In genomic region chr12:112856338-112856737, GRCm38 (mm10) we compare ENCODE assay signal across 28 mouse cellular contexts. TPM values are rescaled to one million over a fixed set of nuclear protein-coding genes. Genes with fewer than 3 reads are reported as not detected.
DNase-seq lines count a peak whose midpoint lies in the region; ATAC-seq and TF ChIP-seq lines count a peak whose summit lies in the region.
"Had no signal": no experiment of that assay in that cellular context is flagged by ENCODE, and none has a peak within 500 bp of the region (broad histone marks: within the 10 kb centered on the region; RNA-seq: fewer than 3 reads in every experiment).

No protein-coding gene starts in this region.

- H3K9ac ChIP-seq in kidney, postnatal 0 days (ENCODE audit: low read depth, low read length), result no peak overlapping the region
- H3K9ac ChIP-seq in stomach, postnatal 0 days (ENCODE audit: low read length), result no peak overlapping the region
- H3K9ac ChIP-seq: embryonic facial prominence, embryonic 13.5 days; forebrain, embryonic 12.5 days; heart, embryonic 15.5 days; hindbrain, embryonic 15.5 days; midbrain, embryonic 12.5 days; neural tube, embryonic 12.5 days had no signal

- ATAC-seq in kidney, postnatal 0 days (replicated peaks; ENCODE audit: low FRiP score, low read depth), result no peak
- ATAC-seq in stomach, postnatal 0 days (ENCODE audit: low FRiP score, low TSS enrichment), result no peak
- ATAC-seq: activated CD4-positive, CD25-positive, alpha-beta regulatory T cell, adult 4 months had no signal

- H3K27me3 ChIP-seq in kidney, postnatal 0 days (ENCODE audit: insufficient read depth, low read length), result no peaks in the 10 kb centered on the region
- no peaks in the 10 kb centered on the region for H3K27me3 ChIP-seq in spleen, adult 2 months (ENCODE audit: control insufficient read depth, insufficient read depth, low read length)
- no peaks in the 10 kb centered on the region for H3K27me3 ChIP-seq in stomach, postnatal 0 days (ENCODE audit: control insufficient read depth, insufficient read depth, low read length)
- H3K27me3 ChIP-seq: embryonic facial prominence, embryonic 13.5 days; forebrain, embryonic 12.5 days; hindbrain, embryonic 15.5 days; midbrain, embryonic 12.5 days; neural tube, embryonic 12.5 days had no signal

- no peak overlapping the region for H3K4me2 ChIP-seq in kidney, postnatal 0 days (ENCODE audit: low read length)
- H3K4me2 ChIP-seq in stomach, postnatal 0 days (replicated peaks; ENCODE audit: low read depth), result no peak overlapping the region
- H3K4me2 ChIP-seq: embryonic facial prominence, embryonic 13.5 days; forebrain, embryonic 12.5 days; heart, embryonic 15.5 days; hindbrain, embryonic 15.5 days; midbrain, embryonic 12.5 days; neural tube, embryonic 12.5 days had no signal

- H3K4me3 ChIP-seq in kidney, postnatal 0 days (replicated peaks; ENCODE audit: low read depth, low read length), result no peak overlapping the region
- H3K4me3 ChIP-seq in spleen, adult 2 months (ENCODE audit: extremely low read depth, insufficient read depth, insufficient read length), result no peak overlapping the region
- H3K4me3 ChIP-seq in stomach, postnatal 0 days (ENCODE audit: low read depth, low read length), result no peak overlapping the region
- H3K4me3 ChIP-seq: embryonic facial prominence, embryonic 13.5 days; erythroblast, embryonic 14.5 days; forebrain, embryonic 12.5 days; gastrocnemius, adult 2 months; heart, embryonic 15.5 days; hindbrain, embryonic 15.5 days; midbrain, embryonic 12.5 days; neural tube, embryonic 12.5 days had no signal

- no peaks in the 10 kb centered on the region for H3K36me3 ChIP-seq in kidney, postnatal 0 days (ENCODE audit: insufficient read depth, low read length)
- peaks cover 20% of the 10 kb centered on the region for H3K36me3 ChIP-seq in spleen, adult 2 months (ENCODE audit: control insufficient read depth, insufficient read depth, low read length)
- H3K36me3 ChIP-seq in stomach, postnatal 0 days (ENCODE audit: control insufficient read depth, insufficient read depth, low read length), result no peaks in the 10 kb centered on the region
- H3K36me3 ChIP-seq: embryonic facial prominence, embryonic 13.5 days; forebrain, embryonic 12.5 days; G1E; heart, embryonic 15.5 days; hindbrain, embryonic 15.5 days; midbrain, embryonic 12.5 days; neural tube, embryonic 12.5 days had no signal

- peak; percentile 29 for DNase-seq in kidney, postnatal 0 days (ENCODE audit: low spot score)
- DNase-seq in kidney, adult 11 months, result no peak
- no peak for DNase-seq in spleen, adult 2 months (ENCODE audit: low read depth in 1 of 2, low spot score in 2 of 2)
- DNase-seq in spleen, postnatal 4 days (ENCODE audit: low spot score in 2 of 2), result no peak
- DNase-seq in T-cell, adult 2 months (ENCODE audit: low spot score), result peak; percentile 69
- DNase-seq in stomach, postnatal 0 days (ENCODE audit: low spot score), result no peak
- no peak for DNase-seq in testis, postnatal 14 days (ENCODE audit: low spot score)
- DNase-seq: adrenal gland, adult 8-10 months; cerebellum, adult 11-12 months; cerebellum, postnatal 14 days; embryo, embryonic 11 days; gastrocnemius, adult 2 months; heart, postnatal 4 days; kidney, adult 18-20 months; kidney, postnatal 14 days; layer of hippocampus, postnatal 36 days; lung, adult 18-20 months; lung, postnatal 14 days had no signal

- no peaks in the 10 kb centered on the region for H3K9me3 ChIP-seq in kidney, postnatal 0 days (replicated peaks; ENCODE audit: low read length)
- H3K9me3 ChIP-seq in stomach, postnatal 0 days (ENCODE audit: control insufficient read depth, low read length), result no peaks in the 10 kb centered on the region
- H3K9me3 ChIP-seq: embryonic facial prominence, embryonic 13.5 days; forebrain, embryonic 12.5 days; G1E; heart, embryonic 15.5 days; hindbrain, embryonic 15.5 days; midbrain, embryonic 12.5 days; neural tube, embryonic 12.5 days had no signal

- TF ChIP-seq EP300 in stomach, postnatal 0 days (optimal IDR thresholded peaks at IDR 0.05), result no peak

- TF ChIP-seq CTCF in kidney, postnatal 0 days (IDR thresholded peaks at IDR 0.05; ENCODE audit: low read depth), result peak; percentile 33; the same call in 1 of the 2 replicates
- TF ChIP-seq CTCF in spleen, adult 2 months (IDR thresholded peaks at IDR 0.05; ENCODE audit: extremely low read depth, insufficient read depth, insufficient read length, insufficient replicate concordance), result peak; percentile 29; the same call in 1 of the 2 replicates
- TF ChIP-seq CTCF in stomach, postnatal 0 days (IDR thresholded peaks at IDR 0.05; ENCODE audit: low read depth), result peak; percentile 51

- no peak overlapping the region for H3K27ac ChIP-seq in kidney, postnatal 0 days
- H3K27ac ChIP-seq in spleen, adult 2 months (ENCODE audit: insufficient read depth, low read length), result peak overlapping the region; percentile 93
- H3K27ac ChIP-seq in stomach, postnatal 0 days (replicated peaks), result no peak overlapping the region
- H3K27ac ChIP-seq: embryonic facial prominence, embryonic 13.5 days; forebrain, embryonic 12.5 days; gastrocnemius, adult 2 months; heart, embryonic 15.5 days; hindbrain, embryonic 15.5 days; midbrain, embryonic 12.5 days; neural tube, embryonic 12.5 days had no signal

- TF ChIP-seq POLR2A in spleen, adult 2 months (IDR thresholded peaks at IDR 0.05; ENCODE audit: low read depth, low read length), result no peak

- H3K4me1 ChIP-seq in kidney, postnatal 0 days (replicated peaks; ENCODE audit: insufficient read depth, low read length), result no peaks in the 10 kb centered on the region
- peaks cover 48% of the 10 kb centered on the region; the same call in 1 of the 2 replicates for H3K4me1 ChIP-seq in spleen, adult 2 months (ENCODE audit: control insufficient read depth, insufficient read depth, insufficient read length)
- no peaks in the 10 kb centered on the region for H3K4me1 ChIP-seq in stomach, postnatal 0 days (replicated peaks; ENCODE audit: control insufficient read depth, insufficient read depth)
- H3K4me1 ChIP-seq: embryonic facial prominence, embryonic 13.5 days; forebrain, embryonic 12.5 days; heart, embryonic 15.5 days; hindbrain, embryonic 15.5 days; midbrain, embryonic 12.5 days; neural tube, embryonic 12.5 days had no signal

- WGBS in kidney, postnatal 0 days, result 58% methylated on average over 3 of the region's 3 CpGs
- WGBS in spleen, adult 2 months, result 77% methylated on average over 3 of the region's 3 CpGs
- 85% methylated on average over 3 of the region's 3 CpGs for WGBS in stomach, postnatal 0 days

RNA-seq across cellular contexts. Expression of gene Gpr132, which starts 11.7 kb away (rescaled TPM):
- polyA plus RNA-seq in kidney, postnatal 0 days (2015; fragmentation: Nextera tagmentation; extraction: Ambion mirVana), result 0.10 and 0.11 TPM in 2 replicates
- polyA plus RNA-seq in spleen, adult 2 months (2012; rRNA removed), result 77.9 and 81.1 TPM in 2 replicates
- 0.10 and 0.11 TPM in 2 replicates for polyA plus RNA-seq in stomach, postnatal 0 days (2015; fragmentation: Nextera tagmentation; extraction: Ambion mirVana)
- polyA plus RNA-seq: embryonic facial prominence, embryonic 13.5 days; forebrain, embryonic 12.5 days; hindbrain, embryonic 15.5 days; limb, embryonic 11.5 days; midbrain, embryonic 12.5 days; neural tube, embryonic 12.5 days had no signal

RNA-seq across cellular contexts. Expression of gene Cdca4, which starts 27.1 kb away (rescaled TPM):
- polyA plus RNA-seq in kidney, postnatal 0 days (2015; fragmentation: Nextera tagmentation; extraction: Ambion mirVana), result 56.6 and 64.5 TPM in 2 replicates
- 30.4 and 34.0 TPM in 2 replicates for polyA plus RNA-seq in spleen, adult 2 months (2012; rRNA removed)
- polyA plus RNA-seq in stomach, postnatal 0 days (2015; fragmentation: Nextera tagmentation; extraction: Ambion mirVana), result 37.5 and 41.6 TPM in 2 replicates

RNA-seq across cellular contexts. Expression of gene Clba1, which starts 47.6 kb away (rescaled TPM):
- polyA plus RNA-seq in kidney, postnatal 0 days (2015; fragmentation: Nextera tagmentation; extraction: Ambion mirVana), result 16.0 and 18.4 TPM in 2 replicates
- 0.83 and 1.1 TPM in 2 replicates for polyA plus RNA-seq in spleen, adult 2 months (2012; rRNA removed)
- 6.8 and 7.0 TPM in 2 replicates for polyA plus RNA-seq in stomach, postnatal 0 days (2015; fragmentation: Nextera tagmentation; extraction: Ambion mirVana)
- polyA plus RNA-seq: erythroblast, embryonic 14.5 days had no signal

RNA-seq across cellular contexts. Expression of gene Ahnak2, which starts 53.9 kb away (rescaled TPM):
- polyA plus RNA-seq in kidney, postnatal 0 days (2015; fragmentation: Nextera tagmentation; extraction: Ambion mirVana), result 0.22 and 0.50 TPM in 2 replicates
- polyA plus RNA-seq in spleen, adult 2 months (2012; rRNA removed), result 0.46 and 0.83 TPM in 2 replicates
- 5.4 and 6.3 TPM in 2 replicates for polyA plus RNA-seq in stomach, postnatal 0 days (2015; fragmentation: Nextera tagmentation; extraction: Ambion mirVana)
- polyA plus RNA-seq: activated CD4-positive, CD25-positive, alpha-beta regulatory T cell, adult 4 months had no signal

Comparison
In these comparisons a context has a peak if more than half of its experiments do, and no peak if none do; other contexts are left out.
1. DNase-seq: peak in kidney, postnatal 0 days (single experiment) and T-cell, adult 2 months (single experiment); none in kidney, adult 11 months (single experiment), spleen, adult 2 months (0 of 2), spleen, postnatal 4 days (0 of 2), stomach, postnatal 0 days (single experiment) and testis, postnatal 14 days (single experiment).
2. RNA of gene Gpr132, which starts 11.7 kb away (polyA plus RNA-seq): 77.9 to 81.1 TPM in spleen, adult 2 months; 0.10 to 0.11 TPM in stomach, postnatal 0 days and 0.10 to 0.11 TPM in kidney, postnatal 0 days; every median in the first group is over 10 times any median in the second.
3. Peak in every context shown above with its lines, with median percentiles within 50 percentile points of each other: CTCF ChIP-seq.